Mouse (Mus musculus) CH12.LX (cell line): ENCODE results near the gene Ddt. TPM values are rescaled to one million over a fixed set of nuclear protein-coding genes. Genes with fewer than 3 reads are reported as not detected.

Experiments
- DNase-seq: peaks from one replicate; pipeline ENCODE4 v3.0.0-alpha.2; 2013; ENCODE audit errors: extremely low read depth
- H3K27ac ChIP-seq: 2 replicates; pipeline ENCODE4 v1.5.1; 2012; ENCODE audit warnings: low read depth, mild to moderate bottlenecking, control low read depth, moderate library complexity; ENCODE audit not compliant: insufficient read depth
- H3K27me3 ChIP-seq: replicated peaks from 2 replicates; pipeline ENCODE3; 2012; ENCODE audit warnings: inconsistent platforms
- H3K36me3 ChIP-seq, 2 experiments: replicated peaks in 1 of 2; 2 replicates each; pipeline versions ENCODE3 to v1.6.1; 2012; ENCODE audit warnings: inconsistent platforms in 1 of 2, low read length in 1 of 2, mild to moderate bottlenecking in 1 of 2, mixed read lengths in 1 of 2, moderate library complexity in 1 of 2; ENCODE audit not compliant: control insufficient read depth in 1 of 2, insufficient read depth in 1 of 2
- H3K4me1 ChIP-seq, 2 experiments: 2 replicates each; pipeline ENCODE4 v1.6.1; 2012; ENCODE audit warnings: inconsistent platforms in 1 of 2, moderate library complexity in 1 of 2; ENCODE audit not compliant: insufficient read depth in 2 of 2, control insufficient read depth in 1 of 2
- H3K4me2 ChIP-seq: 2 replicates; pipeline ENCODE4 v1.6.1; 2012; ENCODE audit warnings: low read depth, mild to moderate bottlenecking, control low read depth; ENCODE audit not compliant: poor library complexity, insufficient read depth, severe bottlenecking
- H3K4me3 ChIP-seq, 3 experiments: fragments of 150-350 bp in 1 of 3; sonication (generic) in 1 of 3; replicated peaks in 1 of 3; 2 replicates each; pipeline versions ENCODE3 to v1.5.1; 2011 to 2012; ENCODE audit warnings: low read depth in 2 of 3, low read length in 2 of 3, mild to moderate bottlenecking in 2 of 3, moderate library complexity in 2 of 3, control low read depth in 1 of 3, improper control_type of control experiment in 1 of 3, inconsistent platforms in 1 of 3, mixed read lengths in 1 of 3; ENCODE audit not compliant: poor library complexity in 1 of 3
- H3K79me2 ChIP-seq: replicated peaks from 2 replicates; pipeline ENCODE4 v1.6.1; 2012; ENCODE audit warnings: mild to moderate bottlenecking, moderate library complexity; ENCODE audit not compliant: control insufficient read depth, poor library complexity, insufficient read depth, severe bottlenecking; ENCODE audit errors: extremely low read depth
- H3K9ac ChIP-seq: 2 replicates; pipeline ENCODE4 v1.6.1; 2012; ENCODE audit warnings: low read depth, mild to moderate bottlenecking, control low read depth, moderate library complexity; ENCODE audit not compliant: insufficient read depth
- H3K9me3 ChIP-seq: replicated peaks from 2 replicates; pipeline ENCODE3; 2012; ENCODE audit warnings: low read length, inconsistent platforms, mixed read lengths
- CHD2 ChIP-seq: IDR thresholded peaks from 2 replicates; pipeline ENCODE4 v1.6.1; 2011; ENCODE audit warnings: low read length, improper control_type of control experiment
- ELF1 ChIP-seq: IDR thresholded peaks from 2 replicates; pipeline ENCODE4 v1.6.1; 2014; ENCODE audit warnings: low read depth, mild to moderate bottlenecking, inconsistent platforms, low read length, improper control_type of control experiment
- EP300 ChIP-seq: IDR thresholded peaks from 2 replicates; pipeline ENCODE4 v1.6.1; 2011; ENCODE audit warnings: low read length, improper control_type of control experiment
- HCFC1 ChIP-seq: IDR thresholded peaks from 2 replicates; pipeline ENCODE4 v1.6.1; 2012; ENCODE audit warnings: low read depth, mild to moderate bottlenecking, inconsistent platforms, low read length, improper control_type of control experiment
- JUN ChIP-seq: IDR thresholded peaks from 2 replicates; pipeline ENCODE4 v1.6.1; 2011; ENCODE audit warnings: low read depth, mild to moderate bottlenecking, low read length, improper control_type of control experiment, moderate library complexity; ENCODE audit not compliant: insufficient read depth
- JUND ChIP-seq: conservative IDR thresholded peaks from 2 replicates; pipeline ENCODE4 v1.6.1; 2011; ENCODE audit warnings: low read depth, low read length, improper control_type of control experiment
- MAFK ChIP-seq: IDR thresholded peaks from 2 replicates; pipeline ENCODE4 v1.6.1; 2011; ENCODE audit warnings: low read length, improper control_type of control experiment; ENCODE audit not compliant: insufficient replicate concordance
- MAX ChIP-seq: IDR thresholded peaks from 2 replicates; pipeline ENCODE4 v1.6.1; 2011; ENCODE audit warnings: low read length, improper control_type of control experiment
- MAZ ChIP-seq: IDR thresholded peaks from 2 replicates; pipeline ENCODE4 v1.6.1; 2012; ENCODE audit warnings: low read depth, mild to moderate bottlenecking, inconsistent platforms, low read length, improper control_type of control experiment, moderate library complexity
- MEF2A ChIP-seq: IDR thresholded peaks from 2 replicates; pipeline ENCODE4 v1.6.1; 2014; ENCODE audit warnings: low read depth, mild to moderate bottlenecking, inconsistent platforms, low read length, improper control_type of control experiment, borderline replicate concordance
- MYC ChIP-seq: IDR thresholded peaks from 2 replicates; pipeline ENCODE4 v1.6.1; 2011; ENCODE audit warnings: low read depth, mild to moderate bottlenecking, improper control_type of control experiment, low read length
- NRF1 ChIP-seq: IDR thresholded peaks from 2 replicates; pipeline ENCODE4 v1.6.1; 2014; ENCODE audit warnings: low read depth, mild to moderate bottlenecking, inconsistent platforms, low read length, improper control_type of control experiment, moderate library complexity
- PAX5 ChIP-seq: IDR thresholded peaks from 2 replicates; pipeline ENCODE4 v1.6.1; 2012; ENCODE audit warnings: low read length, inconsistent platforms, mixed read lengths
- POLR2A ChIP-seq: IDR thresholded peaks from 2 replicates; pipeline ENCODE4 v1.6.1; 2011; ENCODE audit warnings: low read depth, mild to moderate bottlenecking, improper control_type of control experiment, low read length
- RAD21 ChIP-seq: IDR thresholded peaks from 2 replicates; pipeline ENCODE4 v1.6.1; 2011; ENCODE audit warnings: low read depth, mild to moderate bottlenecking, low read length, improper control_type of control experiment, moderate library complexity
- SIN3A ChIP-seq: IDR thresholded peaks from 2 replicates; pipeline ENCODE4 v1.6.1; 2012; ENCODE audit warnings: low read length, improper control_type of control experiment, inconsistent platforms
- TBP ChIP-seq: conservative IDR thresholded peaks from 2 replicates; pipeline ENCODE4 v1.6.1; 2011; ENCODE audit warnings: low read depth, low read length, improper control_type of control experiment
- TCF12 ChIP-seq: IDR thresholded peaks from 2 replicates; pipeline ENCODE4 v1.6.1; 2014; ENCODE audit warnings: low read depth, mild to moderate bottlenecking, inconsistent platforms, low read length, improper control_type of control experiment
- UBTF ChIP-seq: IDR thresholded peaks from 2 replicates; pipeline ENCODE4 v1.6.1; 2012; ENCODE audit warnings: low read depth, mild to moderate bottlenecking, inconsistent platforms, low read length, improper control_type of control experiment, moderate library complexity
- ZC3H11A ChIP-seq: IDR thresholded peaks from 2 replicates; pipeline ENCODE4 v1.6.1; 2012; ENCODE audit warnings: low read depth, mild to moderate bottlenecking, inconsistent platforms, low read length, improper control_type of control experiment
- ZNF384 ChIP-seq: IDR thresholded peaks from 2 replicates; pipeline ENCODE4 v1.6.1; 2012; ENCODE audit warnings: low read depth, low read length, improper control_type of control experiment, inconsistent platforms
- dilution Hi-C: fragments of 300-500 bp; cut with MboI; formaldehyde crosslinking; loops from 2 replicates; pipeline ENCODE4 v1.14.3; 2020; ENCODE audit warnings: low sequenced_read_pairs; ENCODE audit not compliant: extremely low pct_unique_long_range_greater_than_20kb, extremely low pct_ligation_motif_present
- in situ Hi-C: fragments of 300-500 bp; cut with MboI; formaldehyde crosslinking; loops from 3 replicates; pipeline ENCODE4 v1.14.3; 2019; ENCODE audit warnings: low sequenced_read_pairs, low pct_ligation_motif_present, low pct_unique_long_range_greater_than_20kb, mixed read lengths
- polyA plus RNA-seq: library from polyadenylated mRNA; unstranded; fragments of >175 nt; gene quantifications from 2 replicates; pipeline ENCODE4 v1.2.1, GENCODE M21; 2012; ENCODE audit warnings: low read depth; ENCODE audit not compliant: insufficient read length
- total RNA-seq, 2 experiments: library from RNA; depleted of rRNA; stranded (reverse); fragments of 300-350 nt in 1 of 2; fragments of >200 nt in 1 of 2; gene quantifications; 2 replicates each; pipeline ENCODE4 v1.2.3; 2012 to 2014

Gene Ddt
- total and polyA plus RNA-seq, 3 experiments, result 229 to 869 (median 599) TPM

DNA sequence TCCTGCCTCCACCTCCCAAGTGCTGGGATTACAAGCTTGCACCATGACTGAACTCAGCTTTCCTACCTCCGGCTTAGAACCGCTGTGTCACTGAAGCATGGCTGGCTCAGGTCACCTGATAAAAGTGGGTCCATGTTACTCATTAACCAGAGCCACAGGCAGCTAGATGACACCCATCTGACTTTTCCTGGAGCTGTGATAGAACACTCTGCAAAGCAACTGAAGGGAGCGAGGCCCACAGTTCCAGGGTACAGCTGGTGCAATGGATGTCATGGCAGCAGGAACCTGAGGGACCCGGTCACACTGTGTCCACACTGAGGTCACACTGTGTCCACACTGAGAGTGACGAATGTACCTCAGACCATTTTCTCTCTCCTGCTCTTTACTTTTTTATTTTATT, 16.6 kb upstream of the Ddt start:
- Histone ChIP-seq H3K4me3 (no peak overlapping the region), H3K4me1 (peaks cover 22 to 42% of the 10 kb centered on the region in 2 experiments), H3K79me2 (no peaks in the 10 kb centered on the region), H3K27me3 (no peaks in the 10 kb centered on the region), H3K9ac (no peak overlapping the region), H3K4me2 (no peak overlapping the region), H3K9me3 (no peaks in the 10 kb centered on the region), H3K27ac (no peak overlapping the region), H3K36me3 (peaks cover 0 to 3% of the 10 kb centered on the region in 2 experiments)
- in situ Hi-C loops, result no loop called here
- TF ChIP-seq MAX, result no peak
- TF ChIP-seq HCFC1, result no peak
- TF ChIP-seq JUN, result no peak
- no peak for TF ChIP-seq RAD21
- TF ChIP-seq POLR2A, result no peak
- TF ChIP-seq MAFK, result no peak
- no peak for TF ChIP-seq EP300
- no peak for TF ChIP-seq TBP
- DNase-seq, result no peak
- dilution Hi-C loops, result no loop called here

DNA sequence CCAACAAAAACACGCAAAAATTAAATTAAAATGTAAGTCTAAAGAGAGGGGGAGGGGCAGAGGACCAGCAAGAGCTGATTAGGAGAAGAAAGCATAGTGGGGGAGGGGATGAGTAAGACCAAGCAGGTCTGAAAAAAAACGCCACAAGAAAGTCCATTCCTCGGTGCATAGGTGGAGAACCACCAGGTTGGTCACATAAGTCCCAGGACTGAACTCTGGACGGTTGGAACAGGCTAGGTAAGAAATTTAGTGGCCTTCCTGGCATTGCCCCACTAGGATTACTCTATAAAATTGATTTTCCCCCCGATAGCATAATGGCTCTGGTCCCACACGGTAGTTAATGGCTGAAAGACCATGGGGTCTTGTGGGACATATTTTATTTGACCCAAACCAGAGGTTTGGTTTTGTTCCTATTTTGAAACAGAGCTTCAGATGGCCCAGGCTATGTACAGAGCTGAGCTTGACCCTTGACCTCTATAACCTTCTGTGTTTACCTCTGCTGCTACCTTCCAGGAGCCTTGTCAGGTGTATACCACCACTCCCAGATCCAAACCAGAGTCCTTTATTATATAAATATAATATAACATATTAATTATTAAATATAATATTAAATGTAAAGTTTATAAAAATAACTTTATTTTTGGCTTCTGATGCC, 16.0 kb upstream of the Ddt start:
- Histone ChIP-seq H3K27ac (no peak overlapping the region), H3K4me3 (no peak overlapping the region), H3K79me2 (no peaks in the 10 kb centered on the region), H3K9me3 (no peaks in the 10 kb centered on the region), H3K9ac (no peak overlapping the region), H3K36me3 (peaks cover 0 to 3% of the 10 kb centered on the region in 2 experiments), H3K4me1 (peaks cover 22 to 38% of the 10 kb centered on the region in 2 experiments), H3K27me3 (no peaks in the 10 kb centered on the region), H3K4me2 (no peak overlapping the region)
- peak; percentile 56; the same call in 1 of the 2 replicates for TF ChIP-seq CHD2
- no peak for TF ChIP-seq POLR2A
- dilution Hi-C loops (no loop called here), in situ Hi-C loops (no loop called here)
- no peak for DNase-seq

DNA sequence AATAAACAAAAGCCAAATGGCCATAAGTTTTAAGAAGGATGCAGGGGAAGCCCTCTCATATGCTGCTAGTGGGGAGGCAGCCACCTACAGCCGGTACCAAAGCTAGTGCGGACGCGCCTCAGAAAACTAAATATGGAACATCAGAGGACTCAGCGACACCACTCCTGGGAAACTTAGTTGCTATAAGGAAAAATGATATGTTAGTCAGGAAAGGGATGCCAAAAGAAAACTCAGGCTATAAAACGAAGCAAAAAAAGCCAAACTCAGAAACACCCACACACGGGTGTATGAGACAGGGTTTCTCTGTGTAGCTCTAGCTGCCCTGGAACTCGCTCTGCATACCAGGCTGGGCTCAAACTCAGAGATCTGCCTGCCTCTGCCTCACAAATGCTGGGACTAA, 15.1 kb upstream of the Ddt start:
- Histone ChIP-seq H3K79me2 (no peaks in the 10 kb centered on the region), H3K9ac (no peak overlapping the region), H3K27ac (no peak overlapping the region), H3K4me2 (no peak overlapping the region), H3K27me3 (no peaks in the 10 kb centered on the region), H3K9me3 (no peaks in the 10 kb centered on the region), H3K36me3 (peaks cover 0 to 5% of the 10 kb centered on the region in 2 experiments), H3K4me3 (no peak overlapping the region), H3K4me1 (peaks cover 20 to 38% of the 10 kb centered on the region in 2 experiments)
- dilution Hi-C loops (no loop called here), in situ Hi-C loops (no loop called here)
- TF ChIP-seq UBTF, result no peak
- no peak for TF ChIP-seq NRF1
- TF ChIP-seq MAFK, result no peak
- TF ChIP-seq SIN3A, result no peak
- no peak for TF ChIP-seq MAZ
- no peak for TF ChIP-seq TCF12
- no peak for TF ChIP-seq ZC3H11A
- TF ChIP-seq HCFC1, result no peak
- no peak for TF ChIP-seq JUND
- no peak for TF ChIP-seq ELF1
- TF ChIP-seq ZNF384, result no peak
- no peak for TF ChIP-seq MYC
- no peak for TF ChIP-seq PAX5
- TF ChIP-seq MEF2A, result no peak
- DNase-seq, result no peak
